24 mouse cellular contexts compared by ENCODE assay signal in genomic region chr17:67089611-67090010, GRCm38 (mm10).
"Had no signal": no experiment of that assay in that cellular context is flagged by ENCODE, and none has a peak within 500 bp of the region (broad histone marks: within the 10 kb centered on the region; RNA-seq: fewer than 3 reads in every experiment).

No protein-coding gene starts in this region.

- H3K9ac ChIP-seq: hindbrain, embryonic 14.5 days; kidney, embryonic 15.5 days; liver, embryonic 13.5 days; liver, embryonic 15.5 days; liver, postnatal 0 days had no signal

- H3K4me3 ChIP-seq: kidney, embryonic 15.5 days; left cerebral cortex, adult 2 months; limb, embryonic 10.5 days; limb, embryonic 12.5 days; liver, embryonic 13.5 days; liver, embryonic 15.5 days had no signal

- H3K4me2 ChIP-seq: heart, embryonic 11.5 days; hindbrain, embryonic 14.5 days; kidney, embryonic 15.5 days; limb, embryonic 12.5 days; liver, embryonic 11.5 days; liver, embryonic 13.5 days; liver, embryonic 15.5 days had no signal

- H3K4me1 ChIP-seq: kidney, embryonic 15.5 days; liver, embryonic 13.5 days; liver, embryonic 15.5 days had no signal

- H3K27ac ChIP-seq: hindbrain, embryonic 14.5 days; hindbrain, postnatal 0 days; kidney, embryonic 15.5 days; kidney, postnatal 0 days; left cerebral cortex, adult 2 months; limb, embryonic 10.5 days; limb, embryonic 12.5 days; liver, embryonic 13.5 days; liver, embryonic 15.5 days had no signal

- H3K9me3 ChIP-seq: kidney, embryonic 15.5 days; limb, embryonic 10.5 days; limb, embryonic 12.5 days; liver, embryonic 13.5 days; liver, embryonic 15.5 days had no signal

- ATAC-seq: hindbrain, postnatal 0 days; intestine, embryonic 16.5 days; liver, postnatal 0 days had no signal

- DNase-seq: gastrocnemius, postnatal 14 days; gastrocnemius, postnatal 36 days; heart, adult 18-20 months; heart, postnatal 10 days; kidney, adult 11 months; kidney, adult 2 months; kidney, adult 9 months; kidney, postnatal 14 days; kidney, postnatal 36 days; liver; liver, embryonic 13.5 days; liver, postnatal 0 days; lung, adult 2 months had no signal

- H3K36me3 ChIP-seq: kidney, embryonic 15.5 days; limb, embryonic 10.5 days; limb, embryonic 12.5 days; liver, embryonic 13.5 days; liver, embryonic 15.5 days had no signal

- H3K27me3 ChIP-seq: kidney, embryonic 15.5 days; limb, embryonic 12.5 days; liver, embryonic 13.5 days; liver, embryonic 15.5 days had no signal
